Mouse (Mus musculus) liver, adult 2 months (tissue): ENCODE results near the gene Pitpnb.

ENCODE experiments used
- CTCF ChIP-seq: fragments of 200-500 bp; IDR thresholded peaks from 2 replicates; pipeline ENCODE4 v1.5.1; 2011; ENCODE audit warnings: low read depth, low read length, control low read depth
- POLR2A ChIP-seq: fragments of 200-500 bp; IDR thresholded peaks from 2 replicates; pipeline ENCODE4 v1.6.1; 2011; ENCODE audit warnings: low read length, control low read depth; ENCODE audit not compliant: insufficient read depth; ENCODE audit errors: extremely low read depth

DNA sequence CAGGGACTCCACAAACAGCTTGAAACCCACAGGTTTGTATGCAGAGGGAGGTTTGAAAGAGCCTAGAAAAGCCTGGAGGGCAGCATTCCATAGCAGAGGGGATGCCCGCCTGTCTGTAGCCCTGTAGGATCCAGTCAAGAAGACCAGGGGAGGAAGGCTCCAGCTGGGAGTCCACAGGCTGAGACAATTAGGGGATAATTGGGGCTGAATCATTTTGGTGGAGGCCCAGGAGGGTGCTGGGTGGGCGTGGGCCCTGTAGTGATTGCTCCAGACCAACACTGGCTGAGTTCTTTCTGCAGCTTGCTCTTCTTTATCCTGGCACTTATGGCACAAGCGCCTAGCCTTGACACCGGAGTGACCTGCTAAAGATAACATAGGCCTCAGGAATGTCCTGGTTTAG is 67.9 kb downstream of the Pitpnb start:
- no peak for TF ChIP-seq CTCF
- no peak for TF ChIP-seq POLR2A
